Mouse (Mus musculus) C2C12 (cell line): ENCODE measurements around the gene Arhgap1.

Experiments used
- CTCF ChIP-seq: IDR thresholded peaks from one replicate; pipeline ENCODE4 v1.5.1; 2011; ENCODE audit not compliant: control insufficient read depth, insufficient read depth, insufficient read length
- FOSL1 ChIP-seq: IDR thresholded peaks from one replicate; pipeline ENCODE4 v1.8.0; 2011; ENCODE audit warnings: mild to moderate bottlenecking, low read length; ENCODE audit not compliant: poor library complexity, insufficient read depth, severe bottlenecking
- MAX ChIP-seq: IDR thresholded peaks from one replicate; pipeline ENCODE4 v1.6.1; 2011; ENCODE audit warnings: mild to moderate bottlenecking, control low read depth
- MYOG ChIP-seq: IDR thresholded peaks from one replicate; pipeline ENCODE4 v1.6.1; 2011; ENCODE audit not compliant: control insufficient read depth, insufficient read length; ENCODE audit errors: extremely low read depth

DNA sequence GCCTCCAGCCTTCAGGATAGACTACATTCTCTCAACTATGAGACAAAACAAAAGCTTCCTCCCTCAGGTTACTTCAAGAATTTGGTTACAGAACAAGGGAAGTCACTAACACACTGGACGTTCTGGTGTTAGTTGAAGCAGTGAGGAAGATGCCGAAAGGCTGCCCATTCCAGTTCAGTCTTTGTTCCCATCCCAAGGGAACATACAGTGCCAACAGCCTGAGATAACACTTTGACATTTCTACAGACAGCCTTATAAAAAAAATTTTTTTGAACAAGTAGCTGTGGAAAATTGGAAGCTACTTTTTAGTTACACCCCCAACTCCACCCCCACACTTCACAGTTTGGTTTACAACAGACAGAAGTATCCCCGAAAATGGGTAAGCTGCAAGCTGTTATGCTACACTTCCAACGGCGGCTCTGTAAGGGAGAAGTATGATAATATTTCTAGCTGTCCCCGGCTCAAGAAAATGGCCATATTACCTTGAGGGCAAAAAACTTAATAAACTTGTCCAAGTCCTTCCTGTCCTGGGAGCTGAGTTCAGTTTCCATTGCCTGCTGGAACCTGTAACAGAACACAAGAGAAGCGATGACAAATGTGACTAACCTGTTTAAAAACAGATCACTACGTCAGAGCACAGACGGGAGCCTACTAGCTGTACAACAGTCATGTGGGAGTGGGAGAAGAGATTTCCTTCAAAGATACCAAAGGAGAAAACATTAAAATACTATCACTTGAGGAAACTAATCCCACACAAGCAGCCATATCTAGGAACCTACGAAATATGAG lies 46.0 kb downstream of the Arhgap1 start:
- TF ChIP-seq CTCF (no peak), MYOG (no peak), MAX (no peak), FOSL1 (no peak)
